Mouse (Mus musculus): ENCODE data around the gene Brms1l.
"Not testable (repeated sequence)": the region's sequence is repeated elsewhere in the genome, so short reads cannot be mapped to it uniquely, and the experiment has no call there.

Gene Brms1l

DNA sequence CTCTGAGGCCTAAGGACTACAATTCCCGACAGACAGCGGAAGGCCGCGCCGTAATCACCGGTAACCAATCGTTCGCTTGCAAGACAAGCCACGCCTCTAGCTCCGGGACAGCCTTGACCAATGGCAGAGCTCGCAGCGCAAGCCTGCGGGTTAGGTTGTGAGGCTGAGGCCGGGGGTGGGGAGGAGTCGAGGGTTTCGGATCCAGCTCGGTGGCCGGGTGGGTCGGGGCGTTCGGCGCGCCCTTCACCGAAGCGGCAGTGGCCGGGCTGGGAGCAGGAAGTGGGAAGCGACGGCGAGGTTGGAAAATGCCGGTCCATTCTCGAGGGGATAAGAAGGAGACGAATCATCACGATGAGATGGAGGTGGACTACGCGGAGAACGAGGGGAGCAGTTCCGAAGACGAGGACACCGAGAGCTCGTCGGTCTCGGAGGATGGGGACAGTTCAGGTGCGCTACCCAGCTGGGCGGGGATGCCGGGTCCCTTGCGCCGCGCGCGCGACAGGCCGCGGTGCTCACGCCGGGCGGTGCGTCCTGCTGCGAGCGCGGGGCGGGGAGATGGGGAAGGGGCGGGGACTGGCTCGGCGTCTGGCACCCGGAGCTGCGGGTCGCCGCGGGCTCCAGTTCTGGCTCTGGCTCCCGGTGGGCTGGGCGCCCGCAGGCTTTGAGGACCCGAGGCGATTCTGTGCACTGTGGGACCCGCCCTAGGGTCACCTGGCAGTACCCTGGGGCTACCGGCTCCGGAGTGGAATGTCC is at the start of gene Brms1l:
Gene Brms1l (plus strand): TSS at position 126 of the 753 bp plus-strand sequence.
- peak; percentile 98 for DNase-seq (ENCODE audit: low spot score)

DNA sequence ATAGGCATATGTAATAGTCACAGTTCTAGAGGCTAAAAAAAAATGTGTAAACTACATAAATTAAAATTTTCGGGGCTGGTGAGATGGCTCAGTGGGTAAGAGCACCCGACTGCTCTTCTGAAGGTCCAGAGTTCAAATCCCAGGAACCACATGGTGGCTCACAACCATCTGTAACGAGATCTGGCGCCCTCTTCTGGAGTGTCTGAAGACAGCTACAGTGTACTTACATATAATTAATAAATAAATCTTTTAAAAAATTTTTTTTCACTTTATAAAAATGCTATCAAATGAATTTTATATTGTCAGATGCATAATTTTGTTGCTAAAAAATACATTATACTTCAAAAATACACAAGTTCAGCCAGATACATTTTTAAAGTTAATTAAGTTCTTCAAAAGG is 41.6 kb upstream of the Brms1l start:
- not testable (repeated sequence) for DNase-seq (ENCODE audit: low spot score)

DNA sequence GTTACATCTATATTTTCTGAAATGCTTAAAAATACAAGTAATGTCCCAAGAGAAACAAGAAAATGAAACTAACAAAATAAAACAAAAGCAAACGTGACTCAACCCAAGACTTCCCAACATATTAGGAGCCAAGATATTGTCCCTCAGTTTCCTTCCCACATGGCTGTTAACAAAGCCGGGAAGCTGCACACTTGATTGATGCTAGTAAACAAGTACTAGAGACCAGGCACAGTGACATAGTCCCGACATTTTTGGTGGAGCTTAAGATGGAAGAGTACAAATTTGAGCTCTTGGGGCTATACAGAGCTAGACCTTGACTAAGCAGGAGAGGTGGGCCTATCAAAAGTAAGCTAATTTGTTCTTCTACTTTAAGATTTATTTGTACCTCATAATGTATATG is 39.0 kb upstream of the Brms1l start:
- DNase-seq (ENCODE audit: low spot score), result no peak

DNA sequence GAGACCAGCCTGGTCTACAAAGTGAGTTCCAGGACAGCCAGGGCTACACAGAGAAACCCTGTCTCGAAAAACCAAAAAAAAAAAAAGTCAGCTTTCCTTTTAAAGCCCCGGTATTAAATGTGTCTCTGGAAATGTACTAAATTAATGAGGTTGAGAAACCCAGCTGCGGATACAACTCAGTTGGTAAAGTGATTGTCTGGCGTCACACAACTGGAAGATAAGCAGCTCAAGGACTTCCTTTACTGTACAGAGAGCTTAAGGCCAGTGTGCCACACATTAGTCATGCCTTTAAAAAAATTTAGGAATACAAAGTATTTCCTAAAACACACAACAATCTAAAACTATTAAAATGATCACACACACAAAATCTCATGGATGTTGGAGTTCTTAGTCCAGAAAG is 37.4 kb upstream of the Brms1l start:
- DNase-seq (ENCODE audit: low spot score), result no peak

DNA sequence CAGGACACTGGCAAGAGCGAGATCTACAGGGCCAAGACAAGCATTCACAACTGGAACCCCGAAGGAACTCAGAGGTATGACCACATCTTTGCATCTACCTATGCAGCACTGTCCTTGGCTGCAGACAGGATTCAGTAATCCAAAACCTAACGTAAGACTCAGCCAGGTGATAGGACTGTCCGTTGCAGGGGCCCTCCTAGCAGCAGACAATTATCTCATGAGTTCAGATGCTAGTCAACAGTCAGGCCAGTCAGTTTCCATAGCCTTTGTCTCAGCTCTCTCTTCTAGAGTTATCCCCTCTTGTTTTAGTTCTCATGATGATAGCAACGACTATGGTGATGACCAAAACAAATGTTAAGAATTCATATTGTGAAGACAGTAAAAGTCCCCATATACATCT is 36.0 kb upstream of the Brms1l start:
- DNase-seq (ENCODE audit: low spot score), result no peak

DNA sequence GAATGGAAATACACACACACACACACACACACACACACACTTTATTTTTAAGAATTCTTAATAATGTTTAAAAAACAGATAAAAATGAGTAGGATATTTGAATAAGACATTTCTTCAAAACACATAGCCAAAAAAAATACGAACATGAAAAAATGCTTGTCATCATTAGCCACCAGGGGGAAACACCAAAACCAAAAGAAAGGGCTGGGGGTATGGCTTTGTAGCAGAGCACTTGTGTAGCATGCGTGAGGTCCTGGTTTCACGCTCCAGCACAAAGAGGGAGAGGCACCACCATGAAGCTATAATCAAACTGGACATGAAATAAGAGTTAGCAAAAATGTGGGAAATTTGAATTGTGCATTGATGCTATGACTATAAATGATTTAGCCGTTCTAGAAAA is 35.0 kb upstream of the Brms1l start:
- DNase-seq (ENCODE audit: low spot score), result no peak

DNA sequence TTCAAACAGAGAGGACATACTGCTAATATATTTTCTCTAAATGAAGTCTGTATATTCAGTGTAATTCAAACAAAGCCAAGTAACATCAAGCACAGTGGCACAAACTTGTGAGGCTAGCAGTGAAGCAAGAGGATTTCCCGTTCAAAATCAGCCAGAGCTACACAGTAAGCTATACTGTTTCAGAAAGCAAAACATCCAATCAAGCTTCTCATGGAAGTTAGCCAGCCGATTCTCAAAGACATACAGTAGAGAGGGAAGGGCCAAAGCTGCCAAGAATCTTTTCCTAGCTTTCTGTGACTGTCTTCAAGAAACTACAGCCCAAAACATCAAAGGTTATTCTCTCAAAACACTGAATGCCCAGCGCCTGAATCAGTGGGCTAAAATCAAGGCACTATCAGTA is 31.1 kb upstream of the Brms1l start:
- DNase-seq (ENCODE audit: low spot score), result peak; percentile 15

DNA sequence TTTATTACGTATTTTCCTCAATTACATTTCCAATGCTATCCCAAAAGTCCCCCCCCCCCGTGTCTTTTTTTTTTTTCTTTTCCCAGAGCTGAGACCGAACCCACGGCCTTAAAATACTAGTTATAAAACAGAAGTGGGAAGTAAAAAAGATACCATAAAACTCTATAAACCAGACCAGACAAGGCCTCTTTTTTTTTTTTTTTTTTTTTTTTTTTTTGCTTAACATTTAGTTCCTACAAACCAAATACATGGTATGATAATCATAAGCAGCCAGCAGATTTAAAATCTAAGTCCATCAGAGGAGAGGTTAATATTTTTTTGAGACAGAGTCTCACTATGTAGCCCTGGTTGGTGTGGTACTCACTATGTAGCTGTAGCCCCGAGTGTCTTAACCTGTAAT is 19.6 kb upstream of the Brms1l start:
- no peak for DNase-seq (ENCODE audit: low spot score)

DNA sequence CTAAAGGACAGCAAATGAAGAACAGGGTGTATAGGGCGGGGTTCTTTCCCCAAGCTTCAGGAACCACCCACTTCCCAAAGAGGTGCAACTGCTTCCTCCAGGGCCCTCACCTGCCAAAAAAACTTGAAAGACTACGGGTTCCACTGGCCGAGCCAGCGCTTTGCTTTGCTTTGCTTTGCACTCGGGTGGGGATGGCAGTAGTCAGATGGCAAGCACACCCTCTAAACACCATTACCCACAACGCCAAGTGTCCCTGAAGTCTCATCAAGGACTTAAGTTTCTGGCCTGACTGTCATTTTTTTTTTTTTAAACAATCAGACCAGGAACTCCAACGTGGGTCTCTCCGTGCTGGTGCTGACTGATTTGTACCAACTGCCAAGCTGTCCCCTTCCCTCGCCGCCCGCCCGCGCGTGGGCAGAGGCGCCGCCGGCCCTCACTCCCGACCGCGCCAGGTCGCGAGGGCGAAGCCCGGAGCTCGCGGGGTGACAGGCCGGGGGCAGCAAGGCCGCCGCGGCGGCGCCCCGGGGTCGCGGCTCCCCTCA is 15.9 kb upstream of the Brms1l start:
- peak; percentile 41 for DNase-seq (ENCODE audit: low spot score)

DNA sequence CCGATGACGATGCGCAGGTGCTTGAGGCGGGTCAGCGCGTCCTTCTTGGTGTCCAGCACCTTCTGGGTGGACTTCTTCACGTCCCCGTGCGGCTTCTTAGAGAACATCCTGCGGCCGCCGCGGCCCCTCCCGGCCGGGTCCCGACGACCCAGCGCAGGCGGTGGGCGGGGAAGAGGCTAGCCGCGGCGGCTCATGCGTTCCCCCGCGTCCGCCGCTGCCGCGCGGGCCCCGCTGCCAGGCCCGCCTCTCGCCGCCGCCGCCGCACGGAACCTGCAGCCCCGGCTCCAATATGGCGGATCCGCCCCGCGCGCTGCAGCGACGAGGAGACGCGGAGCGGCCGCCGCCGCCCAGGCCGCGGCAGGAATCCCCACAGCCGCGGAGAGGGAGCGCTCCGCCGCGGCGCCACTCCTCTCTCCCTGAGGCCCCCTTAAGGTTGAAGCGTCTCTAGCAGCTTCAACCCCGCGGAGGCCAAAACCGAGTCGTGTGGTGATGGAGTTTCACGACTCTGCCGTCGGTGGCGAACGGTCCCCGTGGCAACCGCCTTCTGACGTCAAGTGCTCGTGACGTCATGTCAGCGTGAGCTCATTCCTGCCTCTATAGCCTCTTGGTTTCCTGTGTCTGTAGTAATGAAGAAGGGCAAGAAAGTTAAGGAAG is 15.3 kb upstream of the Brms1l start, which contains the start of gene Ralgapa1:
Gene Ralgapa1 (minus strand): TSS at position 507 of the 654 bp plus-strand sequence.
- DNase-seq (ENCODE audit: low spot score), result peak; percentile 92

DNA sequence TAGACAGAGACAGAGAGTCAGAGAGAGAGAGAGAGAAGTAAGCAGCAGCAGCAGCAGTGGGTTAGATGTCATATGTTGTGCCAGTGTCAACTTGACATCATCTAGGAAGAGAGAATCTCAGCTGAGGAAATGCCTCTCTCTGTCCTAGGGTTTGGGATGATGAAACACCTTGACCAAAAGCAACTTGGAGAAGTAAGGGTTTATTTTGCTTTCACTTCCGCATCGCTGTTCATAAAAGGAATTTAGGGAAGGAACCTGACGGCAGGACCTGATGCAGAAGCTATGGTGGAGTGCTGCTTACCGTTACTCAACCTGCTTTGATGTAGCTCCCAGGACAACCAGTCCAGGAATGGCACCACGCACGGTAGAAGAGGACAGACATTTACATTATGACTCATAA is 12.1 kb upstream of the Brms1l start:
- no peak for DNase-seq (ENCODE audit: low spot score)

DNA sequence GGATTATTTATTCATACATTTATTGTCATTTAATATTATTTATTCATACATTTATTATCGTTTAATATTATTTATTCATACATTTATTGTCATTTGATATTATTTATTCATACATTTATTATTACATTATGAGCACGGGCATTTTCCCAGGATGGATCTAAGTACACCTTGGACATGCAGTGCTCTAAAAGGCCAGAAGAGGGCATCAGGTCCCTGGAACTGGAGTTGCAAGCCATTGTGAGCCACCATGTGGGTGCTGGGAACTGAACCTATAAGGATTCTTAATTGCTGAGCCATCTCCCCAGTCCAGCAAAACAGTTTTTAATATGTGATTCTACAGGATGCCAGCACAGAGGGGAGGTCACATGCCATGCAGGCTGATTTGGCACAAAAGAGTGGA is 10.6 kb upstream of the Brms1l start:
- no peak for DNase-seq (ENCODE audit: low spot score)

DNA sequence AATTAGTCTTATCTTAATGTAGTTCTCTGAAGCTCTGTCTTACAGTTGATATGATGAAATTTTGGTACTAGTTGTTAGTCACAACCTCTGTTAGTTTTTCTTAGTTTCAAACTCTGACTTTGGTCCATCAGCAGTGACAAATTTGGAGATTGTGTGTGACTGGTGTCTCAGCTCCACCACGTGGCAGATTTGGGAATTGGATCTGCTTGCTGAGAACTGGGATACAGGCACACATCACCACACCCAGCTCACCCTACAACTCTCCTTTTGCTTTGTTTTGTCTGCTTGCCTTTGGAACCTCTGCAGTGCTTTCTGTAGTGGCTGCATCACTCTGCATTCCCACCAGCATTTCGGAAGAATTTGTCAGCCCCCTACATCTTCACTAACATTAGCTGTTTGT is 5.0 kb upstream of the Brms1l start:
- DNase-seq (ENCODE audit: low spot score), result peak; percentile 83

DNA sequence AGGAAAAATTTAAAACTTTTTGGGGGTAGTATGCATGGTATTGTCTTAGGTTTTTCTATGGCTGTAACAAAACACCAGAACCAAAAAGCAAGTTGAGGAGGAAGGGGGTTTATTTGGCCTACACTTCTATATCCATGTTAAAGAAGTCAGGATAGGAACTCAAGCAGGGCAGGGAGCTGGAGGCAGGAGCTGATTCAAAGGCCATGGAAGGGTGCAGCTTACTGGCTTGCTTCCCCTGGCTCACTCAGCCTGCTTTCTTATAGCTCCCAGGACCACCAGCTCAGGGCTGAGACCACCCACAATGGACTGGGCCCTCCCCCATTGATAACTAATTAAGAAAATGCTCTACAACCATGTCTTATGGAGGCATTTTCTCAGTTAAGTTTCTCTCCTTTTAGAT is 3.2 kb upstream of the Brms1l start:
- no peak for DNase-seq (ENCODE audit: low spot score)

DNA sequence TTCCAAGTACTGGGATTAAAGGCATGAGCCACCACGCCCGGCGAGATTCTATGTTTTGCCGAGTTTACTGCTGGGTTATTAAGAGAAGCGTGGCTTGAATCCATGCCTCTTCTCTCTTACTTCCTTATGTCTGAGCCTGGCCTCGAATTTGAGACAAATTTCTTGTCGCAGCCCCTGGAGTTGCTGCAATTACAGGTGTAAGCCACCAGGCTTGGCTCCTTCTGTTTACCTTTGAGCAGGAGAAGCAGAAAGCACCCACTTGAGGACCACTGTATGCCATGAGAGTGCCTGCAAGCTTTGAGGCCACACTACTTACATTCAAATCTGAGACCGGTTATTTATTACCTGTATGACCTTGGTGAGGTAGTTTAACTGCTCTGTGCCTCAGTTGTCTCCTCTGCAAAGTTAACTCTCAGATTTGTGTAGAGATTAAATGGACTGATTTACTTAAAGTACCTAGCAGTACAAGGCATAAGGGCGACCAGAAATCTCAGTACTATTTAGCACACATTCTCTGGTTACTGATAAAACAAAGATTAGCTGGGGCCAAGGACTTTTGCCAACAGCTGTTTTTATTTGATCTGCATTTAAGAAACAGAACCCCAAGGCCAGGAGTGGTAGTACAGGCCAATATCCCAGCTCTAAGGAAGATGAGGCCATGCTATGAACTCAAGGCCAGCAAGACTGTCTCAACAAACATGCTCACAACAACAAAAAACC is 2.1 kb upstream of the Brms1l start:
- DNase-seq (ENCODE audit: low spot score), result no peak

DNA sequence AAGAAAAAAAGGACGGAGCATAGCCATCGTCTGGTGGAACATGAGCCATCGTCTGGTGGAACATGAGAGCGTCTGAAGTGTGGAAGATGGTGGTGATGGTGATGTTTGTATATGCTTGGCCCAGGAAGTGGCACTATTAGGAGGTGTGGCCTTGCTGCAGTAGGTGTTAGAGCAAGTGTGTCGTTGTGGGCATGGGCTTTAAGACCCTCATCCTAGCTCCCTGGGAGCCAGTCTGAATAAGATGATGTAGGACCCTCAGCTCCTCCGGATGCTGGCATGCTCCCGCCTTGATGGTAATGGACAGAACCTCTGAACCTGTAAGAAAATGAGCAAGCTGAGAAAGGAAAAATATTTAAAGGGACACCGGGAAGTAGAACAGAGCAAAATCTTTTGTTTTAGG is 1.2 kb upstream of the Brms1l start:
- no peak for DNase-seq (ENCODE audit: low spot score)

DNA sequence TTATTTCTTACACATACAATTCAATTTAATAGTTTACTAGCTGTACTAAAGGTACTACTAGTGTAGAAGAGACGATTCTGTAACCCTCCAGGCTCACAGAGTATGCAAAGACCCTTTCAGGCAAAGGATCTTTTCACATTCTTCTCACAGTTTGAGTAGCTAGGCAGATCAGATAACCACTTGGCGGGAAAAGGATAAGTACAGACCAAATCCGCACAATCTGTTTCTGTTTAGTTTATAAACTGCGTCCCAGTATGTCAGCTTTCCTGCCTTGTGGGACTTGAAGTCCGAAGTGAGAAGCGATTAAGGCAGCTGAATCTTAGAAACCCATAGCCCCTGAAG is 296 bp upstream of the Brms1l start:
- DNase-seq (ENCODE audit: low spot score), result no peak

DNA sequence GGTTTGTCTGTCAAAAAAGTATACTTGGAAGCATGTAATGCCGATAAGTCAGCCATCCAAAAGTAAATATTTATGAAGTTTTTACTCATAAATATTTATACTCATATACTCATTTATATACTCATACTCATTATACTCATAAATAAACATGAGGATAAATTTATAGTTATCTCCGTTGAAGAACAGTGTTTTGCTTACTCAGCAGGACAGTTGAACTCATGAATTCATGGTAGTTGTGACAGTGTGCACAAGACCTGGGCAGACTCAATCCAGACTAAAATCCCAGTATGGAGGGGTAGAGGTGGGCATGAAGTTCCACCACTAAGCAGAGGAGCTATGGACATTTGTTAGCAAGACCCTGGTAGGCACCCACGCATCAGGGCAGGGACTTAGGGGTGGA is 1.4 kb downstream of the Brms1l start:
- no peak for DNase-seq (ENCODE audit: low spot score)

DNA sequence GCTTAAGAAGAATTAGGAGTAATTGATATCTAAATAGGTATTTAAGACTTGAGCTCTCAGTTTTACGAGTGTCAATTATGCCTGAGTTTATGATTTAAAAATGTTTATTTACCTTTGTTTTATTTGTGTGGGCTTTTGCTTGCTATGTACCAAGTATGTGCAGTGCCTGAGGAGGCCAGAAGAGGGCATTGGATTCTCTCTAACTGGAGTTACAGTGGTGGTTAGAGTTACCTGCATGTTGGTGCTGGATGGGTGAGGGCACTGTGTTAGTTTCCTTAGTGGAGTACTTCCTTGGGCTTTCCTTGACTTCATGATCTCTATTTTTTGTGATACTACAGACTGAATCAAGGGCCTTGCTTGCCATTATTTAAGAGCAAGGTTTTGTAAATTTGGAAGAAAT is 10.6 kb downstream of the Brms1l start:
- no peak for DNase-seq (ENCODE audit: low spot score)

DNA sequence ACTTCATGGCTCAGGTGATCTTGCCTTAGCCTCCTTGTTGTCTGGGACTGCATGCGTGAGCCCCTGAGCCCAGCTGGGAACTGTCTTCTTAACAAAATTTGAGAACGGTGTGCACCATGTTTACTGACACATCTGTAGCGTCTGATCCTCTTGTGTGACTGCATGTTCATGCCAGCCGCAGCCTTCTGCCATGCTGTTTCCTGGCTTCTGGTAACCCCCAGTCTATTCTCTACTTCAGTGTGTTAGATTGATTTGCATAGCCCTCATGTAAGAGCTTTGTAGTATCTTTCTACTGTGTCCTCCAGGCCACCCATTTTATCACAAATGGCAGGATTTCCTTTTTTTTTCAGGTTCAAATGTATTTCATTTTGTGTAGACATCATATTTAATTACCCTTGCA is 11.7 kb downstream of the Brms1l start:
- DNase-seq (ENCODE audit: low spot score), result no peak

DNA sequence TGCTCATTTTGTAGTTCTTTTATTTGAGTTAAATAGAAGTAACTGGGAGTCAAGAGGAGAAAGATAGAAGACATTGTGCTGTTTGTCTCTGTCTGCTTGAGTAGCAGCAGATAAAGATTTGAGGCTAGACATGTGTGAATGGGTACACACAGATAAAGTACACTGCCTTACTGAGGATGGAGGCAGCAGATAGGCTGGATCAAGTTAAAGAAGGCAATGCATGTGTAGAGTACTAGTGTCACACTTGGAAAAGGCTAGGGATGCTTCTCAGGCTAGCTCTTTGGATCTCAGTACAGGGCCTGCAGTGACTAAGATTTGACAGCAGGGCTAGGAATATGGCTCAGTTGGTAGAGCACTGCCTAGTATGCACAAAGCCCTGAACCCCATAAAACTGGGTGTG is 14.5 kb downstream of the Brms1l start:
- DNase-seq (ENCODE audit: low spot score), result no peak

DNA sequence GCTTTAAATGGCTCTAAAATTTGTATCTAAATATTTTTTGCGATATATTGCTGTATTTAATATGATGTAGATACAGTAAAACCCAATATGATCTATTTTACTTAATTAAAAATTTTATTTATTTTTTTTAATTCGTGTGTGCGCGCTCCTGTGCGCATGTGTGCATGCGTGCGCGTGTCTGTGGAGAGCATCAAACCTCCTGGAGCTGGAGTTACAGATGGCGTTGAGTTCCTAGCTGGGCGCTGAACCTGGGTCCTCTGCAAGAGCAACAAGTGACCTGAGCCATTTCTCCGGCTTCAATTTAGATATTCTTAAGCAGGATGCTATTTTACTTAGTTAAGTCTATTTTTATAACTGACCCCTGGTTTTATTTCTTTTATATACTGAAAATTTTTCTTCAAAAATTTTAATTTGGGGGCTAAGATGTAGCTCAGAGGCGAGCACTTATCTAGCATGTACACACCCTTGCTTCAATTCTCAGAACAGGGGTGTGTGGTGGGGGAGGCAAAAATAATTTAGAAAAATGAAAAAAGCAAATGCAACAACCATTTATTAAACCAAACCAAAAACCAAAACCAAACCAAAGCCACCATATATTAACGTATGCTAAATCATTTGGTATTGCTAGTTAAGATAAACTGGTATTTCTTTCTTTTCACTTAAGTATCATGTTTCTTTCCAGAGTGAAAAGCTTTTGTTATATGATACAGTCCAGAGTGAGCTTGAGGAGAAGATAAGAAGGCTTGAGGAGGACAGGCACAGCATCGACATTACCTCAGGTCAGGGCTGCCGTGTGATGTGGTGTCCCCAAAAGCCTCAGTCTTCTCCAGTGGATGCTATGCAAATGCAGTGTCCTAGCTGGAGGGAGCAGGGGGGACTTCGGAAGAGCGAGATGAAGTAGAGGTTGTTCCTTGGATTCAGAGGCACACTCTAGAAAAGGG is 23.6 kb downstream of the Brms1l start:
- DNase-seq (ENCODE audit: low spot score), result no peak
